Mouse (Mus musculus): ENCODE measurements around the gene Bbs1.

Bbs1 gene

DNA sequence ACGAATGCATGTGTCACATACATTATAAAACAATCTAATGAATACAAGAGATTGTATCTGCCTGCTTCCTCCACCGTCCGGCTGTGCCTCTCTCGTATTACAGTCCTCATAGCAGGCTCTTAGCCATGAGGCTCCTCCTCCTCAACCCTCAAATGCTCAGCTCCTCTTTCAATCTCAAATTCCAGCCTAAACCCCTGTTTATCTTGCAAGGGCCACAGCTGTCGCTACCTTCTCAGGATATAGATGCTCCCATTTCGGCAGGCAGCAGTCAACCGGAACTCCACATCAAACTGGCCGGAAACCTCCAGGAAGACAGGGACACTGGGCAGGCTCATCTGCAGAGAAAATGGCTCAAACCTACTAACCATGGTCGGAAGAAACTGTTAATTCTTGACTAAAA is 7.5 kb downstream of the Bbs1 start:
- Histone ChIP-seq H3K36me3 (ENCODE audit: insufficient read depth, low read length) (peaks cover 22% of the 10 kb centered on the region; the same call in 1 of the 2 replicates), H3K4me1 (replicated peaks; ENCODE audit: low read depth, low read length) (peaks cover 56% of the 10 kb centered on the region), H3K4me3 (replicated peaks; ENCODE audit: low read length) (no peak overlapping the region), H3K27me3 (ENCODE audit: insufficient read depth, low read length) (peaks cover 7% of the 10 kb centered on the region; the same call in 1 of the 2 replicates), H3K9me3 (ENCODE audit: low read length) (no peaks in the 10 kb centered on the region)
- no peak for TF ChIP-seq CTCF (conservative IDR thresholded peaks at IDR 0.05; ENCODE audit: low read length)
- no peak for TF ChIP-seq POU5F1 (IDR thresholded peaks at IDR 0.05; ENCODE audit: borderline replicate concordance, low read length)
- no peak for TF ChIP-seq NANOG (IDR thresholded peaks at IDR 0.05; ENCODE audit: borderline replicate concordance, low read length)

DNA sequence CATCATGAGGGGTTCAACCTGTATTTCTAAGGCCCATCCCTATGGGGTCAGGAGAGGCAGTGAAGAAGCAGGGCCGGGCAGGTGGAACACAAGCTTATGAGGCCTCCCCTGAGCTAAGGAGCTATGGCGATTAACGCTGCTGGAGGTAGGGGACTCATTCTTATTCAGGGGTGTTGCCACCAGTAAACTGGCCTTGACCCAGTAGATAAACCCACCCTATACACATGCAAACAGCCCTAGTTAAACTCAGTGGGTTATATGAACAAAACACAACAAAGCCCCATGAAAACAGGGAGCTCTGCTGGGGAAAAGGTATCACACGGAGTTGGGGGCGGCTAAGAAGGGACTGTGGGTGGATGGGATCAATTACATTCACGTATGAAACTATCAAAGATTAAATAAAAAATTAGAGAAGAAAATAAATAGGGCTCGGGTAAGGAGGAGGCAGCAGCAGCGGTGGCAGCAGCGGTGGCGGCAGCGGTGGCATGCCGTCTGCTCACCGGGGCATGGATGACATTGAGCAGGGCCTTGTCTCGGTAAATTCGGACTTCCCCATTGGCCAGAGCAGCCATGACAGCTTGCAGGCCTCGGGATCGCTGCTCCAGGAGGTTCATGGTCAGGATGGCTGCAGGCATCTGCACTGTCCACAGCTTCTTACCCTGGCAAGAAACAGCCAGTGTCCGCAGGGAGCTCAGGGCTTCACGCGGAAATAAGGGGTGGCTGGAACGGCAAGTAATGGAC is 9.5 kb downstream of the Bbs1 start:
- peak; percentile 97 for TF ChIP-seq POU5F1 (IDR thresholded peaks at IDR 0.05; ENCODE audit: borderline replicate concordance, low read length)
- no peak for TF ChIP-seq CTCF (conservative IDR thresholded peaks at IDR 0.05; ENCODE audit: low read length)
- TF ChIP-seq NANOG (IDR thresholded peaks at IDR 0.05; ENCODE audit: borderline replicate concordance, low read length): peak; percentile 84
- H3K4me3 ChIP-seq (replicated peaks; ENCODE audit: low read length): peak overlapping the region; percentile 66
- H3K27me3 ChIP-seq (ENCODE audit: insufficient read depth, low read length): peaks cover 19% of the 10 kb centered on the region
- H3K4me1 ChIP-seq (replicated peaks; ENCODE audit: low read depth, low read length): peaks cover 56% of the 10 kb centered on the region
- H3K9me3 ChIP-seq (ENCODE audit: low read length): no peaks in the 10 kb centered on the region
- H3K36me3 ChIP-seq (ENCODE audit: insufficient read depth, low read length): peaks cover 18% of the 10 kb centered on the region

DNA sequence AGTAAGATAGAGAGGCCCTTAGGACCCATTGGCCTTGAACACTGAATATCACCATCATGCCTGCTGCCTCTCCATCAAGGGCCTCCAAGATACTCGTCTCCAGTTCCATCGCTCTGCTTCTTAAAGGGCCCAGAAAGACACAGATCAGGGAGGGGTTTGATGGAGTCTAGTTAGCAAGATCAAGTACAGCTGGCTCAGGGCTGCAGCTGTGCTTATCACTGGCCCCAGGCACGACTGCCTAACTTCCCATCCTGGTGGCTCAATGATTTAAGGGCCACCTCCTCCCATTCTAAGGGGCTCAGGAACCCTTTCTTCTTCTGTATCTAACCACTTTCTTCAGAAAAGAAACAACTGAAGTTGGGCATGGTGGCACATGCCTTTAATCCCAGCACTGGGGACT is 14.6 kb downstream of the Bbs1 start:
- no peak overlapping the region for H3K4me3 ChIP-seq (replicated peaks; ENCODE audit: low read length)
- TF ChIP-seq POU5F1 (IDR thresholded peaks at IDR 0.05; ENCODE audit: borderline replicate concordance, low read length): no peak
- no peak for TF ChIP-seq CTCF (conservative IDR thresholded peaks at IDR 0.05; ENCODE audit: low read length)
- no peak for TF ChIP-seq NANOG (IDR thresholded peaks at IDR 0.05; ENCODE audit: borderline replicate concordance, low read length)
- H3K9me3 ChIP-seq (ENCODE audit: low read length): no peaks in the 10 kb centered on the region
- peaks cover 35% of the 10 kb centered on the region for H3K4me1 ChIP-seq (replicated peaks; ENCODE audit: low read depth, low read length)
- peaks cover 45% of the 10 kb centered on the region for H3K27me3 ChIP-seq (ENCODE audit: insufficient read depth, low read length)
- peaks cover 39% of the 10 kb centered on the region for H3K36me3 ChIP-seq (ENCODE audit: insufficient read depth, low read length)

DNA sequence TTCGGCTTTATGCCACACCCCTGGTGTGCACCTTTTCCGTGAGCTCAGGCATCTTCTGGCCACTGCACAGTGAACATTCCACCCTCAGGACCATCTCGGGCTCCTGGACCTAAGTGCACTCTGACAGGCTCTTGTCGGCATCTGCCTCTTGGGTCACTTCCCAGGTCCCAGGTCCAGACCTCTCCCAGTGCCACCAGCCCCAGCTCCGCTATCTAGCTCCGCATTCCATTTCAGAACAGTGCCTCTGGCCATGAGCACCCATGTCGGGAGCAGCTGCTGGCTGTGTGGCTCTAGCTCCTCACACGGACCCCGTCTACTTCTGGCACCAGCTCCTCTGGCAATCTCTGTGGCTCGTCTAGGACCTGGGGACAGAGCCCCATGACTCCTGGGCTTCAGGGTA is 16.6 kb downstream of the Bbs1 start:
- peaks cover 42% of the 10 kb centered on the region for H3K36me3 ChIP-seq (ENCODE audit: insufficient read depth, low read length)
- H3K4me1 ChIP-seq (replicated peaks; ENCODE audit: low read depth, low read length): peaks cover 16% of the 10 kb centered on the region
- TF ChIP-seq POU5F1 (IDR thresholded peaks at IDR 0.05; ENCODE audit: borderline replicate concordance, low read length) (no peak), NANOG (IDR thresholded peaks at IDR 0.05; ENCODE audit: borderline replicate concordance, low read length) (no peak), CTCF (conservative IDR thresholded peaks at IDR 0.05; ENCODE audit: low read length) (no peak)
- H3K9me3 ChIP-seq (ENCODE audit: low read length): no peaks in the 10 kb centered on the region
- H3K4me3 ChIP-seq (replicated peaks; ENCODE audit: low read length): no peak overlapping the region
- H3K27me3 ChIP-seq (ENCODE audit: insufficient read depth, low read length): peaks cover 41% of the 10 kb centered on the region

DNA sequence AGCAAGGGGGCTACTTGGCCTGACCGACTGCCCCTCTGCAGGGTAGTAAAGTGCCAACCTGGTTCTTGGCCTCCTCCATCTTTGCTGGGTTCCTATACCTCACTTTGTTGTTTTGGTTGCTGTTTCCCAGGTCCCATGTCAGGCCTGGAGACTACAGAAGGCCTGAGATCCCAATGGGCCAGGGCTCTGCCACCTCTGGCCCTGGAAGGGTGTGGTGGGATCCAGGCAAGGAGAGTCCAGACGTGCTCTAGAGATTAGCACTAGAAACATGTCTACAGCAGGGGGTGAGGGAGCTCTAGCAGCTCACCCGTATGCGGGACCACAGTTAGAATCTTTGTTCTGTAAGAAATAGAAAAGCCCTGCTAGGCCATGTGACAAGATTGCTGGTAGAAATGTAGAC is 22.5 kb downstream of the Bbs1 start:
- peaks cover 49% of the 10 kb centered on the region for H3K36me3 ChIP-seq (ENCODE audit: insufficient read depth, low read length)
- TF ChIP-seq NANOG (IDR thresholded peaks at IDR 0.05; ENCODE audit: borderline replicate concordance, low read length) (no peak), CTCF (conservative IDR thresholded peaks at IDR 0.05; ENCODE audit: low read length) (no peak), POU5F1 (IDR thresholded peaks at IDR 0.05; ENCODE audit: borderline replicate concordance, low read length) (no peak)
- no peaks in the 10 kb centered on the region for H3K27me3 ChIP-seq (ENCODE audit: insufficient read depth, low read length)
- peaks cover 24% of the 10 kb centered on the region for H3K4me1 ChIP-seq (replicated peaks; ENCODE audit: low read depth, low read length)
- no peaks in the 10 kb centered on the region for H3K9me3 ChIP-seq (ENCODE audit: low read length)
- no peak overlapping the region for H3K4me3 ChIP-seq (replicated peaks; ENCODE audit: low read length)

DNA sequence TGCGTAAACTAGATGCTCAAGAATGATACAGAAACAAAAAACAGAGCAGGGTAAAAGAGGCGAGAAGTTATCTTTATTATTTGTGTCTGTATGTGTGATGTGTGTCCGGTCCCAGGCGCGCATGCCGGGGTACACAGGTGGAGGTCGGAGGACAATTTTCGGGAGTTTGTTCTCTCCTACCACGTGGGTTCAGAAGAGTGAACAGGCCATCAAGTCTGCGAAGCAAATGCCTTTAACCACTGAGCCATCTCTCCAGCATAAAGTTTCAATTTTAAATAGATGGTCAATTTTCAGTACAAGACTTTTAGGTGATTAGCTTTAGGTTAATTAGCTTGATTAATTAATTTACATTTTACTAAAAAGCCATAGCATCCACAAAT is 27.1 kb downstream of the Bbs1 start:
- TF ChIP-seq NANOG (IDR thresholded peaks at IDR 0.05; ENCODE audit: borderline replicate concordance, low read length) (no peak), CTCF (conservative IDR thresholded peaks at IDR 0.05; ENCODE audit: low read length) (no peak), POU5F1 (IDR thresholded peaks at IDR 0.05; ENCODE audit: borderline replicate concordance, low read length) (no peak)
- no peaks in the 10 kb centered on the region for H3K9me3 ChIP-seq (ENCODE audit: low read length)
- H3K27me3 ChIP-seq (ENCODE audit: insufficient read depth, low read length): peaks cover 2% of the 10 kb centered on the region; the same call in 1 of the 2 replicates
- peaks cover 62% of the 10 kb centered on the region for H3K4me1 ChIP-seq (replicated peaks; ENCODE audit: low read depth, low read length)
- peaks cover 42% of the 10 kb centered on the region for H3K36me3 ChIP-seq (ENCODE audit: insufficient read depth, low read length)
- peak overlapping the region; percentile 98 for H3K4me3 ChIP-seq (replicated peaks; ENCODE audit: low read length)

DNA sequence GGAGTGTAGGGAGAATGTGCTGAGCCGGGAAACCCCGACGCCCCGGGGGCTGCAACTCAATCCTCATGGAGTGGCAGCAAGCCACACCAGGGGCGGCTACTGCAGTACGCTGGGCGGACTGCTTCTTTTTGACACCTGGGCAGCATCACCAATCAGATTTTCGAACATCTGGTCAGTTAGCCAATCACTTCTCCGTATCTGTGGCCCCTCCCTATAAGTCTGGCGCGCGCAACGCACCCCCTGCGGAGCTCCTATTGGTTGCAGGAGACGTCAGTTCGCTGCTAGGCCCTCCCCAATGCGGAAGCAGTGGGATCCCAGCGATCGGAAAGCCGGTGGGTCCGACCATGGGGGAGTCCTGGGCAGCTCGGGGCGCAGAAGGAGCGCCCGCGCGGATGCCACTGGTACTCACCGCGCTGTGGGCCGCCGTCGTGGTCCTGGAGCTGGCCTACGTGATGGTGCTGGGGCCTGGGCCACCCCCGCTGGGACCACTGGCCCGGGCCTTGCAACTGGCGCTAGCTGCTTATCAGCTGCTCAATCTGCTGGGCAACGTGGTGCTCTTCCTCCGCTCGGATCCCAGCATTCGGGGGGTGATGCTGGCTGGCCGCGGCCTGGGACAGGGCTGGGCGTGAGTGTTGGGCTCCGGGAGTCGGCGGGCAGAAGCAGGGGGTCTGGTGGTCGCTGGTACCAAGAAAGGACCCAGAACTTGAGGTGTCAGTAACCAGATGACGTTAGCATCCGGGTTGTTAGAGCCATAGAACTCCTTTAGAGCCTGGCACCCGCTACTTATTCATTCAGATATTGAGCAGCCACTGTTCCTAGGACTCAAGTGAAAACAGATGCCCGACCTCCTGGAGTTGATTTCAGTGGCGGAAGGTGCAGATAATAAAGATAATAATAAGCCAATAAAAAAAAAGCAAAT is 27.8 kb downstream of the Bbs1 start, which contains the start of gene Zdhhc24:
Zdhhc24 (plus strand) TSS at position 264 of the 919 bp plus-strand sequence.
- TF ChIP-seq POU5F1 (IDR thresholded peaks at IDR 0.05; ENCODE audit: borderline replicate concordance, low read length): no peak
- no peak for TF ChIP-seq CTCF (conservative IDR thresholded peaks at IDR 0.05; ENCODE audit: low read length)
- TF ChIP-seq NANOG (IDR thresholded peaks at IDR 0.05; ENCODE audit: borderline replicate concordance, low read length): no peak

DNA sequence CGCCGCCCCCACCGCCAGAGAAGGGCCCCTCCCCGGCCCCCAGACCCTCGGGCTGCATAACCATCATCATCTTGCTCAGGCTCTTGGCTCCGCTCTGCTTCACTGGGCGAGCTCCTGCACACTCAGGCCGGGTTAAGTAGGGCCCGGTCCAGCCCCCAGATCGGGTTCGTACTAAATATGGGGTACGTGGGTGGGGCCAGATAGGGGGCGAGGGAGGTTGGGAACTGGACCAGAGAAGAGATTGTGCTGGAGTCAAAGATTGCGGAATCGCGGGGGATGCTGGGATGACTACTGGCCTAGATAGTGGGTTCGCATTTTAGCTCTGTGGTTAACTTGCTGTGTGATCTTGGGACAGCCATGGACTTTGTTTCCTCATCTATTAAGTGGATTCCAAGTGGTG is 28.6 kb downstream of the Bbs1 start, which contains the start of gene Actn3:
Actn3 (minus strand) TSS at position 125 of the 400 bp plus-strand sequence.
- Histone ChIP-seq H3K27me3 (ENCODE audit: insufficient read depth, low read length) (peaks cover 2% of the 10 kb centered on the region; the same call in 1 of the 2 replicates), H3K4me3 (replicated peaks; ENCODE audit: low read length) (peak within 1 kb of the TSS; percentile 98), H3K4me1 (replicated peaks; ENCODE audit: low read depth, low read length) (peaks cover 67% of the 10 kb centered on the region), H3K36me3 (ENCODE audit: insufficient read depth, low read length) (peaks cover 28% of the 10 kb centered on the region), H3K9me3 (ENCODE audit: low read length) (no peaks in the 10 kb centered on the region)
- TF ChIP-seq CTCF (conservative IDR thresholded peaks at IDR 0.05; ENCODE audit: low read length): no peak
- no peak for TF ChIP-seq NANOG (IDR thresholded peaks at IDR 0.05; ENCODE audit: borderline replicate concordance, low read length)
- no peak for TF ChIP-seq POU5F1 (IDR thresholded peaks at IDR 0.05; ENCODE audit: borderline replicate concordance, low read length)

More for the DNA sequence above, 27.8 kb downstream of the Bbs1 start, which contains the start of gene Zdhhc24:
- peaks cover 65% of the 10 kb centered on the region for H3K4me1 ChIP-seq (replicated peaks; ENCODE audit: low read depth, low read length)
- H3K9me3 ChIP-seq (ENCODE audit: low read length): no peaks in the 10 kb centered on the region
- peaks cover 2% of the 10 kb centered on the region; the same call in 1 of the 2 replicates for H3K27me3 ChIP-seq (ENCODE audit: insufficient read depth, low read length)
- peak within 1 kb of the TSS; percentile 98 for H3K4me3 ChIP-seq (replicated peaks; ENCODE audit: low read length)
- peaks cover 37% of the 10 kb centered on the region for H3K36me3 ChIP-seq (ENCODE audit: insufficient read depth, low read length)

Data from E14TG2a.4 (cell line).